Mouse (Mus musculus): Measurements from ENCODE around the gene Cfap20. TPM values are rescaled to one million over a fixed set of nuclear protein-coding genes. Genes with fewer than 3 reads are reported as not detected.

Gene Cfap20
- polyA plus RNA-seq, 1 experiment from 2014 or later = 167 TPM

- no peak overlapping the region for H3K27ac ChIP-seq (ENCODE audit: low read length)
- H3K9ac ChIP-seq (ENCODE audit: low read length) = no peak overlapping the region
- H3K4me1 ChIP-seq (ENCODE audit: control insufficient read depth, insufficient read depth, low read length) = peaks cover under 1% of the 10 kb centered on the region; the same call in 1 of the 2 replicates
- H3K4me2 ChIP-seq (ENCODE audit: low read depth, low read length) = no peak overlapping the region
- no peak overlapping the region for H3K4me3 ChIP-seq (ENCODE audit: low read length)
- H3K27me3 ChIP-seq (ENCODE audit: control insufficient read depth, insufficient read depth, low read length) = no peaks in the 10 kb centered on the region
- no peaks in the 10 kb centered on the region for H3K36me3 ChIP-seq (ENCODE audit: control insufficient read depth, insufficient read depth)
- WGBS = 69% methylated on average over 5 of the region's 5 CpGs
- H3K9me3 ChIP-seq (replicated peaks; ENCODE audit: control insufficient read depth, low read length) = no peaks in the 10 kb centered on the region
- no peak for ATAC-seq (replicated peaks; ENCODE audit: extremely low read depth, insufficient read depth, low FRiP score)
Measured at GRCm38 (mm10) chr8:95440168-95440709, 5.6 kb upstream of the Cfap20 start.

DNA sequence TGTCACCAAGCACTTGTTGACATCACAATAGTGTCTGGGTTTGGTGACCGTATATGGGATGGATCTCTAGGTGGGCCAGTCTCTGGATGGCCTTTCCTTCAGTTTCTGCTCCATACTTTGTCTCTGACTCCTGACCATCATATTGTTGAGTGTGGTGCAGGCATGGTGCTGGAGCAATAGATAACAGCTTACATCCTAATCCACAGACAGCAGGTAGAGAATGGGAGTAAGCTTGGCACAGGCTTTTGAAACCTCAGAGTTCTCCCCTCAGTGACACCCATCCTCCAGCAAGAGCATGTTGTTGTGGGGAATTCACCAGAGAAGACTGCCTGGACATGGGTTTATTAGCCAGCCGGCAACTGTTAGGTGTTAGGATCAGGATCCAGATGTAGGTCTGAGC lies 4.8 kb upstream of the Cfap20 start:
- no peak overlapping the region for H3K4me2 ChIP-seq (ENCODE audit: low read depth, low read length)
- WGBS = 74% methylated on average over 2 of the region's 2 CpGs

DNA sequence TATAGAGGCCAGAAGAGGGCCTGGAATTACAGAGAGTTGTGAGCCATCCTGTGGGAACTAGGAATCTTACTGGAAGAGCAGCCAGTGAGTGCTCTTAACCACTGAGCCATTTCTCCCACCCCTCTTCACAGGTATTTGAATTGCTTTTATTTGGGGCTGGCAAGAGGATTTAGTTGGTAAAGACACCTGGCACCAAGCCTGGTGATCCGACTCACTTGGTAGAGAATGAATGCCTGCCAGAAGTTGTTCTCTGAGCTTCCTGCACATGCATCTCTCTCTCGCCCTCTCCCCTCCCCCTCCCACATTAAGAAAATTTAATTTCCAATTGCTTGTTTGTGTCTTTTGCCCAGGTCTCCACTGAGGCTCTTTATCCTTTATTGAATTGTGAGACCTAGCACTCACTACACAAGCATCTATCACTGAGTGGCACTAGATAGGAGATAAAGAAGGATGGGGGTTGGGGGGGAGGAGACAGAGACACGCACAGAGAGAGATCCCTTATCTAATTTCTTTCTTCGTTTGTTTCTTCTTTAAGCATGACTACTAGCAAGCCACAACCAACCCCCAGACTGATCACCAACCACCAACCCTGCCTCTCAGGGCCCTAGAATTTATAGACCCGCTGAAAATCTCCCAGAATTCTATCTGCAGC lies 2.8 kb upstream of the Cfap20 start:
- H3K27me3 ChIP-seq (ENCODE audit: control insufficient read depth, insufficient read depth, low read length) = no peaks in the 10 kb centered on the region
- H3K4me2 ChIP-seq (ENCODE audit: low read depth, low read length) = no peak overlapping the region
- 30% methylated on average over 5 of the region's 5 CpGs for WGBS
- H3K9me3 ChIP-seq (replicated peaks; ENCODE audit: control insufficient read depth, low read length) = no peaks in the 10 kb centered on the region
- ATAC-seq (replicated peaks; ENCODE audit: extremely low read depth, insufficient read depth, low FRiP score) = no peak
- H3K36me3 ChIP-seq (ENCODE audit: control insufficient read depth, insufficient read depth) = no peaks in the 10 kb centered on the region
- H3K4me3 ChIP-seq (ENCODE audit: low read length) = no peak overlapping the region
- no peak overlapping the region for H3K9ac ChIP-seq (ENCODE audit: low read length)
- H3K4me1 ChIP-seq (ENCODE audit: control insufficient read depth, insufficient read depth, low read length) = peaks cover 11% of the 10 kb centered on the region
- no peak overlapping the region for H3K27ac ChIP-seq (ENCODE audit: low read length)

More for the DNA sequence above, 4.8 kb upstream of the Cfap20 start:
- no peak for ATAC-seq (replicated peaks; ENCODE audit: extremely low read depth, insufficient read depth, low FRiP score)
- Histone ChIP-seq H3K4me3 (ENCODE audit: low read length) (no peak overlapping the region), H3K4me1 (ENCODE audit: control insufficient read depth, insufficient read depth, low read length) (peaks cover 3% of the 10 kb centered on the region; the same call in 1 of the 2 replicates), H3K27ac (ENCODE audit: low read length) (no peak overlapping the region), H3K9me3 (replicated peaks; ENCODE audit: control insufficient read depth, low read length) (no peaks in the 10 kb centered on the region), H3K36me3 (ENCODE audit: control insufficient read depth, insufficient read depth) (no peaks in the 10 kb centered on the region), H3K9ac (ENCODE audit: low read length) (no peak overlapping the region), H3K27me3 (ENCODE audit: control insufficient read depth, insufficient read depth, low read length) (no peaks in the 10 kb centered on the region)

GRCm38 (mm10) chr8:95435930-95436329 lies 1.3 kb upstream of the Cfap20 start:
- Histone ChIP-seq H3K9ac (ENCODE audit: low read length) (no peak overlapping the region), H3K36me3 (ENCODE audit: control insufficient read depth, insufficient read depth) (no peaks in the 10 kb centered on the region), H3K27me3 (ENCODE audit: control insufficient read depth, insufficient read depth, low read length) (no peaks in the 10 kb centered on the region), H3K4me1 (ENCODE audit: control insufficient read depth, insufficient read depth, low read length) (peaks cover 25% of the 10 kb centered on the region), H3K4me3 (ENCODE audit: low read length) (no peak overlapping the region), H3K4me2 (ENCODE audit: low read depth, low read length) (no peak overlapping the region), H3K9me3 (replicated peaks; ENCODE audit: control insufficient read depth, low read length) (no peaks in the 10 kb centered on the region), H3K27ac (ENCODE audit: low read length) (no peak overlapping the region)
- no peak for ATAC-seq (replicated peaks; ENCODE audit: extremely low read depth, insufficient read depth, low FRiP score)
- WGBS = 82% methylated on average over 3 of the region's 3 CpGs

- 94% methylated on average over 9 of the region's 9 CpGs for WGBS
- Histone ChIP-seq H3K9me3 (replicated peaks; ENCODE audit: control insufficient read depth, low read length) (no peaks in the 10 kb centered on the region), H3K36me3 (ENCODE audit: control insufficient read depth, insufficient read depth) (no peaks in the 10 kb centered on the region), H3K27me3 (ENCODE audit: control insufficient read depth, insufficient read depth, low read length) (no peaks in the 10 kb centered on the region), H3K9ac (ENCODE audit: low read length) (no peak overlapping the region), H3K4me2 (ENCODE audit: low read depth, low read length) (peak overlapping the region; percentile 60; the same call in 1 of the 2 replicates), H3K4me3 (ENCODE audit: low read length) (no peak overlapping the region; the same call in 1 of the 2 replicates), H3K27ac (ENCODE audit: low read length) (no peak overlapping the region), H3K4me1 (ENCODE audit: control insufficient read depth, insufficient read depth, low read length) (peaks cover 30% of the 10 kb centered on the region)
- no peak for ATAC-seq (replicated peaks; ENCODE audit: extremely low read depth, insufficient read depth, low FRiP score)
Measured at GRCm38 (mm10) chr8:95435471-95435870, 802 bp upstream of the Cfap20 start.

GRCm38 (mm10) chr8:95434233-95434632 lies 436 bp downstream of the Cfap20 start:
- no peaks in the 10 kb centered on the region for H3K9me3 ChIP-seq (replicated peaks; ENCODE audit: control insufficient read depth, low read length)
- ATAC-seq (replicated peaks; ENCODE audit: extremely low read depth, insufficient read depth, low FRiP score) = peak; percentile 2; the same call in 1 of the 2 replicates
- WGBS = under 1% methylated on average over 25 of the region's 25 CpGs

GRCm38 (mm10) chr8:95433124-95433523 lies 1.5 kb downstream of the Cfap20 start:
- Histone ChIP-seq H3K4me2 (ENCODE audit: low read depth, low read length) (peak overlapping the region; percentile 66), H3K27ac (ENCODE audit: low read length) (peak overlapping the region; percentile 97), H3K4me3 (ENCODE audit: low read length) (peak overlapping the region; percentile 99), H3K36me3 (ENCODE audit: control insufficient read depth, insufficient read depth) (no peaks in the 10 kb centered on the region), H3K4me1 (ENCODE audit: control insufficient read depth, insufficient read depth, low read length) (peaks cover 48% of the 10 kb centered on the region), H3K9me3 (replicated peaks; ENCODE audit: control insufficient read depth, low read length) (no peaks in the 10 kb centered on the region), H3K9ac (ENCODE audit: low read length) (peak overlapping the region; percentile 98), H3K27me3 (ENCODE audit: control insufficient read depth, insufficient read depth, low read length) (no peaks in the 10 kb centered on the region)
- no peak for ATAC-seq (replicated peaks; ENCODE audit: extremely low read depth, insufficient read depth, low FRiP score)
- WGBS = 37% methylated on average over 4 of the region's 4 CpGs

More at GRCm38 (mm10) chr8:95434233-95434632, 436 bp downstream of the Cfap20 start:
- Histone ChIP-seq H3K9ac (ENCODE audit: low read length) (peak overlapping the region; percentile 98), H3K27me3 (ENCODE audit: control insufficient read depth, insufficient read depth, low read length) (no peaks in the 10 kb centered on the region), H3K27ac (ENCODE audit: low read length) (peak overlapping the region; percentile 97), H3K36me3 (ENCODE audit: control insufficient read depth, insufficient read depth) (no peaks in the 10 kb centered on the region), H3K4me1 (ENCODE audit: control insufficient read depth, insufficient read depth, low read length) (peaks cover 37% of the 10 kb centered on the region), H3K4me3 (ENCODE audit: low read length) (peak overlapping the region; percentile 99), H3K4me2 (ENCODE audit: low read depth, low read length) (peak overlapping the region; percentile 66)

GRCm38 (mm10) chr8:95432471-95432870 lies 2.2 kb downstream of the Cfap20 start:
- Histone ChIP-seq H3K4me2 (ENCODE audit: low read depth, low read length) (peak overlapping the region; percentile 66), H3K9me3 (replicated peaks; ENCODE audit: control insufficient read depth, low read length) (no peaks in the 10 kb centered on the region), H3K9ac (ENCODE audit: low read length) (peak overlapping the region; percentile 98), H3K27ac (ENCODE audit: low read length) (peak overlapping the region; percentile 97), H3K4me1 (ENCODE audit: control insufficient read depth, insufficient read depth, low read length) (peaks cover 55% of the 10 kb centered on the region), H3K36me3 (ENCODE audit: control insufficient read depth, insufficient read depth) (no peaks in the 10 kb centered on the region), H3K4me3 (ENCODE audit: low read length) (peak overlapping the region; percentile 99), H3K27me3 (ENCODE audit: control insufficient read depth, insufficient read depth, low read length) (no peaks in the 10 kb centered on the region)
- ATAC-seq (replicated peaks; ENCODE audit: extremely low read depth, insufficient read depth, low FRiP score) = no peak
- 36% methylated on average over 3 of the region's 3 CpGs for WGBS

DNA sequence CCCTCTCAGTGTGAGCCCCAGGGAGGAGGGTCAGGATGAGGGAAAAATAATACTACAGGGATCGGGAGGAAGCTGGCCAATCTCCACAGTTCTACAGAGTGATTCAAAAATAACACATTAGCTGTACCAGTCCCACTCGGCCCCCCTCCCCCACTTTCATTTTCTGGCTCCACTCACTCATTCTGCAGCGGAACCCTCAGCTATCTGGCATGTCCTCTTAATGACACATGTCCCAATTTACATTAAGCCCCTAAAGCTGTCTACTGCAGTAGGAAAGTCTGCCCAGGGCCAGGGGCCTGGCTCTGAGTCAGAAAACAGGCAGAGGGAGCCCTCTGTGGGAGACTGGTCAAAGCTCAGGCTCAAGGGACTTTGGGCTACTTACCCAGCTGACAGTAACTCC lies 4.7 kb downstream of the Cfap20 start:
- H3K4me1 ChIP-seq (ENCODE audit: control insufficient read depth, insufficient read depth, low read length) = peaks cover 73% of the 10 kb centered on the region
- peak overlapping the region; percentile 98 for H3K27ac ChIP-seq (ENCODE audit: low read length)
- no peaks in the 10 kb centered on the region for H3K27me3 ChIP-seq (ENCODE audit: control insufficient read depth, insufficient read depth, low read length)
- no peaks in the 10 kb centered on the region for H3K9me3 ChIP-seq (replicated peaks; ENCODE audit: control insufficient read depth, low read length)
- no peaks in the 10 kb centered on the region for H3K36me3 ChIP-seq (ENCODE audit: control insufficient read depth, insufficient read depth)
- H3K4me2 ChIP-seq (ENCODE audit: low read depth, low read length) = peak overlapping the region; percentile 55
- peak; percentile 45 for ATAC-seq (replicated peaks; ENCODE audit: extremely low read depth, insufficient read depth, low FRiP score)
- H3K4me3 ChIP-seq (ENCODE audit: low read length) = peak overlapping the region; percentile 25
- WGBS = 12% methylated on average over 3 of the region's 3 CpGs
- peak overlapping the region; percentile 60 for H3K9ac ChIP-seq (ENCODE audit: low read length)

Measured in heart, embryonic 16.5 days (tissue).